Mouse (Mus musculus) B cell, adult 67 days (primary cell): ENCODE results near the gene Mtrr. TPM values are rescaled to one million over a fixed set of nuclear protein-coding genes. Genes with fewer than 3 reads are reported as not detected.

ENCODE experiments used
- total RNA-seq, 2 experiments: library from RNA; stranded (reverse); gene quantifications; 4 replicates each; pipeline ENCODE4 v1.2.4; 2023

The Mtrr gene
- total RNA-seq, result 10 to 100 TPM; 25.9 to 28.5 TPM

DNA sequence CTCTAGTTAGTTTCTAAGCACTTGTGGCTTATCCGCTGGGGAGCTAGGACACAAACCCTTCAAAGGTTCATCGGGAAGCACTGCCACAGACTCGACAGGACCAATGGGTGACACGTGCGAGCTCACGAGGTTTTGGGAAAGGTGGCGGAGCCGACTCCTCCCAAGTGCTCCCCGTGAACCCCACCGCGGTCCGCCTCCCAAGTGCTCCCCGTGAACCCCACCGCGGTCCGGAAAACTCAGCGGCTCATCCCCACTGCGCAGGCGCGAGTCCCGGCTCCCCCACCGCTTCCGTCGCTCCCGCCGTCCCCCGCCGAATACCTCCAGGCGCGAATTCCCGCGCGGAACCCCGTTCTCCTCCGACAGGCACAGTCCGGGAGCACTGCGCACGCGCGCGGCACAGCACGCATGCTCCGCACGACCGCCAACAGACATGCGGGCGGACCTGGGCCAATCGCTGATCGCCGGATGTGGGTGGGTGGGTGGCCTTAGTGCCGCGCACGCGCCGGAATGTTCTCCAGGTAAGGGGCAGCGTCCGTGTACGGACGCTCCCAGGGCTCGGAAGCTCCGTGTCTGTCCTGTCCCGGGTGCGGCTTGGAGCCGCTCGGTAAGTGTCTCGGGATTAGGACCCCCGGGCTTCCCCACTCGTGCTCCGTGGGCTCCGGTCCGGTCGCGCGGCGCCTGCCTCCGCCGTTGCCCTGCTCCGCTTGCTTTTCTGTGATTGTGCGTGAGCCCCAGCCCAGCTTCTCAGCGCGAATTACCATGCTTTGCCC is at the start of gene Mtrr, which contains the start of gene Fastkd3:
Gene Mtrr, minus strand, starts transcription at position 403 of the 770 bp plus-strand sequence.
Gene Fastkd3, plus strand, starts transcription at position 488 of the 770 bp plus-strand sequence.

DNA sequence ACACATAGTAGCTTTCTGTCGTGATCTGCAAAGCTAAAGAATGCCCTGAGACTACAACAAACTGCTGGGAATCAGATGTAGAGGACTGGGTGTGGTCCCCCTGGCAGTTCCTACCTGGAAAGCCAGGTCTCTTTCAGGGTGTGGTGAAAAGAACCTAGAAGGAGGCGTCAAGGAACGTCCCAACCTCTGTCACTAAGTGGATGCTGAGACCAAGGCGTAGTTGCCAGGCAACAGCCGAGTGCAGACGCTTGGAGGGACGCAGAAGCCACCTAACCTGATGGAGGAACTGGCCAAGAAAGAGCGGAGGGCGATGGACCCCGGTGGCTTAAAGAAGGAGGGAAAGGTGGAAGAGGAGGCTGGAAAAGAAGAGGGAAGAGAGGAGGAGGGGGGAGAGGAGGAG is 15.2 kb upstream of the Mtrr start, which contains the start of gene 1700001L19Rik:
Gene 1700001L19Rik, plus strand, starts transcription at position 223 of the 400 bp plus-strand sequence.

Other genes starting within 250 kb of the Mtrr start
- 10 to 100 TPM; 14.3 to 15.6 TPM for gene Fastkd3, start 85 bp upstream of the Mtrr start, total RNA-seq
- not detected for gene 1700001L19Rik, start 15.3 kb upstream of the Mtrr start, total RNA-seq